Comparison of ENCODE assay signal across 10 mouse cellular contexts in the genomic region with DNA sequence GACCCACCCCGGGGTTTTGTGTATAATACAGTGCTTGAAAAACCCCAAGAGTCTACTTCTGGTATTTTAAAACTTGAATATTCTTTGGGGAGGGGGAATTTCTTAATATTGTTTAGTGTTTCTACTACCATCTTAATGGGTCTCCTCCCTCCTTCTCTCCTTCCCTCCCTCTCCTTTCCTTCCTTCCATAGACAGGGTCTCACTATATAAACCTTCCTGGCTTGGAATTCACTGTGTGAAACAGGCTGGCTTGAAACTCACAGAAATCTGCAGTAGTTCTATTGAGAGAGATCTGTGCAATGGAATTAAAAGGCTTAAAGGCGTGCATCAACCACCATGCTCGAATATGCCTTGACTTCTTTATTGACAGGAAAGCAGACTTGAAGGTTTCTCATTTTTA. TPM values are rescaled to one million over a fixed set of nuclear protein-coding genes. Genes with fewer than 3 reads are reported as not detected.
A peak's percentile ranks its signal among the peaks of the same experiment; 100 is the strongest.
DNase-seq lines count a peak whose midpoint lies in the region; ATAC-seq and TF ChIP-seq lines count a peak whose summit lies in the region.
"Had no signal": no experiment of that assay in that cellular context is flagged by ENCODE, and none has a peak within 500 bp of the region (broad histone marks: within the 10 kb centered on the region; RNA-seq: fewer than 3 reads in every experiment).

No protein-coding gene starts in this region.

- peak overlapping the region; percentile 74 for H3K4me3 ChIP-seq in erythroblast, embryonic 14.5 days (replicated peaks)
- peak overlapping the region; percentile 82 for H3K4me3 ChIP-seq in neural tube, embryonic 11.5 days (ENCODE audit: low read depth, low read length)
- H3K4me3 ChIP-seq in liver, embryonic 12.5 days: peak overlapping the region; percentile 73
- H3K4me3 ChIP-seq in stomach, postnatal 0 days (ENCODE audit: low read depth, low read length): peak overlapping the region; percentile 71; the same call in 1 of the 2 replicates

- no peaks in the 10 kb centered on the region for H3K9me3 ChIP-seq in erythroblast, embryonic 14.5 days (ENCODE audit: control insufficient read depth, low read length)
- no peaks in the 10 kb centered on the region for H3K9me3 ChIP-seq in neural tube, embryonic 11.5 days (ENCODE audit: control insufficient read depth, low read length)
- no peaks in the 10 kb centered on the region for H3K9me3 ChIP-seq in liver, embryonic 12.5 days (replicated peaks)
- no peaks in the 10 kb centered on the region for H3K9me3 ChIP-seq in stomach, postnatal 0 days (ENCODE audit: control insufficient read depth, low read length)

- TF ChIP-seq CTCF in stomach, postnatal 0 days (IDR thresholded peaks at IDR 0.05; ENCODE audit: low read depth): no peak

- 87% methylated on average over 3 of the region's 3 CpGs for whole genome bisulfite sequencing in neural tube, embryonic 11.5 days
- WGBS in liver, embryonic 12.5 days (ENCODE audit: insufficient replicate concordance): 63% methylated on average over 3 of the region's 3 CpGs
- 49% methylated on average over 3 of the region's 3 CpGs for WGBS in stomach, postnatal 0 days

- no peak for DNase-seq in neural tube, embryonic 11.5 days (ENCODE audit: low spot score)
- DNase-seq in neural tube, embryonic 10.5 days (ENCODE audit: extremely low spot score, low spot score): no peak
- no peak for DNase-seq in stomach, postnatal 0 days (ENCODE audit: low spot score)
- no peak for DNase-seq in cerebellum, adult 18-20 months
- no peak for DNase-seq in Muller cell, postnatal 12 days (ENCODE audit: inconsistent ontology term)
- DNase-seq: adrenal gland, adult 8-10 months; lung, postnatal 36 days had no signal

- H3K27me3 ChIP-seq in erythroblast, embryonic 14.5 days (ENCODE audit: control insufficient read depth): no peaks in the 10 kb centered on the region
- no peaks in the 10 kb centered on the region for H3K27me3 ChIP-seq in neural tube, embryonic 11.5 days (ENCODE audit: control insufficient read depth, insufficient read depth, low read length)
- no peaks in the 10 kb centered on the region for H3K27me3 ChIP-seq in liver, embryonic 12.5 days (replicated peaks)
- no peaks in the 10 kb centered on the region for H3K27me3 ChIP-seq in stomach, postnatal 0 days (ENCODE audit: control insufficient read depth, insufficient read depth, low read length)

- H3K27ac ChIP-seq in neural tube, embryonic 11.5 days (ENCODE audit: low read depth, low read length): no peak overlapping the region
- H3K27ac ChIP-seq in liver, embryonic 12.5 days: peak overlapping the region; percentile 98
- no peak overlapping the region for H3K27ac ChIP-seq in stomach, postnatal 0 days (replicated peaks)

- H3K4me2 ChIP-seq in neural tube, embryonic 11.5 days (ENCODE audit: low read depth): peak overlapping the region; percentile 77
- H3K4me2 ChIP-seq in liver, embryonic 12.5 days: peak overlapping the region; percentile 75
- peak overlapping the region; percentile 71 for H3K4me2 ChIP-seq in stomach, postnatal 0 days (replicated peaks; ENCODE audit: low read depth)

- H3K9ac ChIP-seq in neural tube, embryonic 11.5 days (ENCODE audit: low read length): peak overlapping the region; percentile 75; the same call in 1 of the 2 replicates
- H3K9ac ChIP-seq in liver, embryonic 12.5 days: peak overlapping the region; percentile 85
- H3K9ac ChIP-seq in stomach, postnatal 0 days (ENCODE audit: low read length): no peak overlapping the region

- peaks cover 45% of the 10 kb centered on the region for H3K36me3 ChIP-seq in erythroblast, embryonic 14.5 days (ENCODE audit: control insufficient read depth)
- peaks cover 7% of the 10 kb centered on the region for H3K36me3 ChIP-seq in neural tube, embryonic 11.5 days (ENCODE audit: control insufficient read depth, insufficient read depth, low read length)
- peaks cover 38% of the 10 kb centered on the region for H3K36me3 ChIP-seq in liver, embryonic 12.5 days
- peaks cover 2% of the 10 kb centered on the region; the same call in 1 of the 2 replicates for H3K36me3 ChIP-seq in stomach, postnatal 0 days (ENCODE audit: control insufficient read depth, insufficient read depth, low read length)

- ATAC-seq in erythroblast, adult 5-6 weeks (replicated peaks; ENCODE audit: low FRiP score, poor library complexity, severe bottlenecking): no peak
- ATAC-seq in neural tube, embryonic 11.5 days (ENCODE audit: insufficient read depth, low FRiP score, low TSS enrichment): no peak
- no peak for ATAC-seq in liver, embryonic 12.5 days
- ATAC-seq in stomach, postnatal 0 days (ENCODE audit: low FRiP score, low TSS enrichment): no peak

- TF ChIP-seq EP300 in stomach, postnatal 0 days (optimal IDR thresholded peaks at IDR 0.05): no peak

- peaks cover 45% of the 10 kb centered on the region for H3K4me1 ChIP-seq in erythroblast, embryonic 14.5 days (ENCODE audit: control insufficient read depth)
- peaks cover 9% of the 10 kb centered on the region for H3K4me1 ChIP-seq in neural tube, embryonic 11.5 days (ENCODE audit: control insufficient read depth, insufficient read depth, low read length)
- peaks cover 46% of the 10 kb centered on the region for H3K4me1 ChIP-seq in liver, embryonic 12.5 days
- H3K4me1 ChIP-seq in stomach, postnatal 0 days (replicated peaks; ENCODE audit: control insufficient read depth, insufficient read depth): no peaks in the 10 kb centered on the region

RNA-seq across cellular contexts. Expression of gene Hmgb1, which starts 1.5 kb away (rescaled TPM):
- 65.4 and 99.1 TPM in 2 replicates for polyA plus RNA-seq in erythroblast, embryonic 14.5 days (2012)
- 310 and 337 TPM in 2 replicates for total RNA-seq in erythroblast, adult 5-6 weeks (2015; ENCODE audit: low replicate concordance)
- 224 and 253 TPM in 2 replicates for total RNA-seq in erythroblast, adult 5-6 weeks (2017; ENCODE audit: low replicate concordance)
- 1,783 and 1,801 TPM in 2 replicates for polyA plus RNA-seq in neural tube, embryonic 11.5 days (2014; fragmentation: Nextera tagmentation; extraction: Ambion mirVana)
- 682 and 741 TPM in 2 replicates for polyA plus RNA-seq in liver, embryonic 12.5 days (2016; fragmentation: Nextera tagmentation; extraction: Ambion mirVana)
- polyA plus RNA-seq in stomach, postnatal 0 days (2015; fragmentation: Nextera tagmentation; extraction: Ambion mirVana): 653 and 712 TPM in 2 replicates

RNA-seq across cellular contexts. Expression of gene Uspl1, which starts 1.7 kb away (rescaled TPM):
- 0.09 and 0.18 TPM in 2 replicates for polyA plus RNA-seq in erythroblast, embryonic 14.5 days (2012)
- 5.2 and 7.5 TPM in 2 replicates for total RNA-seq in erythroblast, adult 5-6 weeks (2015; ENCODE audit: low replicate concordance)
- total RNA-seq in erythroblast, adult 5-6 weeks (2017; ENCODE audit: low replicate concordance): 10.0 and 15.1 TPM in 2 replicates
- 73.3 and 78.6 TPM in 2 replicates for polyA plus RNA-seq in neural tube, embryonic 11.5 days (2014; fragmentation: Nextera tagmentation; extraction: Ambion mirVana)
- 32.5 and 37.1 TPM in 2 replicates for polyA plus RNA-seq in liver, embryonic 12.5 days (2016; fragmentation: Nextera tagmentation; extraction: Ambion mirVana)
- polyA plus RNA-seq in stomach, postnatal 0 days (2015; fragmentation: Nextera tagmentation; extraction: Ambion mirVana): 14.8 and 15.5 TPM in 2 replicates

Comparison
In these comparisons a context has a peak if more than half of its experiments do, and no peak if none do; other contexts are left out.
1. RNA of gene Uspl1, which starts 1.7 kb away (polyA plus RNA-seq): 73.3 to 78.6 TPM in neural tube, embryonic 11.5 days, 32.5 to 37.1 TPM in liver, embryonic 12.5 days and 14.8 to 15.5 TPM in stomach, postnatal 0 days; 0.09 to 0.18 TPM in erythroblast, embryonic 14.5 days; every median in the first group is over 10 times any median in the second.
2. Peak in every context shown above with its lines, with median percentiles within 50 percentile points of each other: H3K4me3 ChIP-seq and H3K4me2 ChIP-seq.